Mouse (Mus musculus): ENCODE results near the gene Bmpr1b. TPM values are rescaled to one million over a fixed set of nuclear protein-coding genes. Genes with fewer than 3 reads are reported as not detected.
A peak's percentile ranks its signal among the peaks of the same experiment; 100 is the strongest.
"Not testable (repeated sequence)": the region's sequence is repeated elsewhere in the genome, so short reads cannot be mapped to it uniquely, and the experiment has no call there.

Gene Bmpr1b
- 9.8 and 12.1 TPM in 2 replicates for polyA plus RNA-seq (2016; fragmentation: Nextera tagmentation; extraction: Ambion mirVana)

GRCm38 (mm10) chr3:142168863-142169521 is at the start of gene Bmpr1b:
Gene Bmpr1b, minus strand, starts transcription at chr3:142169425.
- H3K4me1 ChIP-seq: peaks cover 4% of the 10 kb centered on the region; the same call in 1 of the 2 replicates
- peaks cover 17% of the 10 kb centered on the region for H3K27me3 ChIP-seq
- H3K4me3 ChIP-seq: peak within 1 kb of the TSS; percentile 62
- peak within 1 kb of the TSS; percentile 73 for H3K9ac ChIP-seq
- peak within 1 kb of the TSS; percentile 72 for H3K4me2 ChIP-seq (replicated peaks)
- no peaks in the 10 kb centered on the region for H3K36me3 ChIP-seq
- no peaks in the 10 kb centered on the region for H3K9me3 ChIP-seq
- H3K27ac ChIP-seq: peak within 1 kb of the TSS; percentile 73
- WGBS: under 1% methylated on average over 64 of the region's 65 CpGs
- peak; percentile 82 for ATAC-seq (ENCODE audit: insufficient number of reproducible peaks, insufficient read depth, low FRiP score, low TSS enrichment)

- 0 out of 2 replicates have a peak, but pooled peaks cover 3% of the 10 kb centered on the region for H3K4me1 ChIP-seq
- no peak overlapping the region for H3K4me2 ChIP-seq (replicated peaks)
- no peaks in the 10 kb centered on the region for H3K27me3 ChIP-seq
- no peaks in the 10 kb centered on the region for H3K36me3 ChIP-seq
- 32% methylated on average over 2 of the region's 2 CpGs for WGBS
- no peaks in the 10 kb centered on the region for H3K9me3 ChIP-seq
- H3K27ac ChIP-seq: no peak overlapping the region
- no peak overlapping the region for H3K4me3 ChIP-seq
- ATAC-seq (ENCODE audit: insufficient number of reproducible peaks, insufficient read depth, low FRiP score, low TSS enrichment): no peak
- H3K9ac ChIP-seq: no peak overlapping the region
Observed at GRCm38 (mm10) chr3:142212821-142213220, 43.6 kb upstream of the Bmpr1b start.

DNA sequence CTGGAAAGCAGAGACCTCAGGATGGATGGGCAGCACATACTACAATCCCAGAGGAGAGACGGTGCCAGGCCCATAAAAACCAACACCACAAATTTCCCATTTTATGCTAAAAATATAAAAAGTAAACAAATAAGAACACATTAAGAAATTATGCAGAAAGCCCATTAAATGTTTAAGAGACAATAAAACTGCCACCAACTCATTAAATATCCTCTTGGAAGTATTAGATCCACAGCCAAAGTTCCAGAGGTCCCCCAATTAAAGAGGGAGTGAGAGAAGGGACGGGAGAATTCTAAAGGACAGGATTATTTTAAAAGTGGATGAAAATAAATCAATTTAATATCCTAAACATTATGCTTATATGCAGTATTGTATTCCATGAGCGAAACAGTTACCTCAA is 43.0 kb upstream of the Bmpr1b start:
- Histone ChIP-seq H3K4me3 (no peak overlapping the region), H3K27ac (no peak overlapping the region), H3K4me1 (0 out of 2 replicates have a peak, but pooled peaks cover 3% of the 10 kb centered on the region), H3K27me3 (no peaks in the 10 kb centered on the region), H3K36me3 (no peaks in the 10 kb centered on the region), H3K9me3 (no peaks in the 10 kb centered on the region), H3K9ac (no peak overlapping the region), H3K4me2 (replicated peaks) (no peak overlapping the region)
- 83% methylated on average over 3 of the region's 3 CpGs for WGBS
- no peak for ATAC-seq (ENCODE audit: insufficient number of reproducible peaks, insufficient read depth, low FRiP score, low TSS enrichment)

- H3K27ac ChIP-seq: no peak overlapping the region
- no peak overlapping the region for H3K4me2 ChIP-seq (replicated peaks)
- WGBS: 55% methylated on average over 6 of the region's 6 CpGs
- ATAC-seq (ENCODE audit: insufficient number of reproducible peaks, insufficient read depth, low FRiP score, low TSS enrichment): no peak
- no peaks in the 10 kb centered on the region for H3K36me3 ChIP-seq
- no peaks in the 10 kb centered on the region for H3K27me3 ChIP-seq
- no peaks in the 10 kb centered on the region for H3K9me3 ChIP-seq
- H3K4me3 ChIP-seq: no peak overlapping the region
- 0 out of 2 replicates have a peak, but pooled peaks cover 3% of the 10 kb centered on the region for H3K4me1 ChIP-seq
- no peak overlapping the region for H3K9ac ChIP-seq
Observed at GRCm38 (mm10) chr3:142209981-142210380, 40.8 kb upstream of the Bmpr1b start.

GRCm38 (mm10) chr3:142209057-142209456 is 39.8 kb upstream of the Bmpr1b start:
- Histone ChIP-seq H3K36me3 (no peaks in the 10 kb centered on the region), H3K4me2 (replicated peaks) (no peak overlapping the region), H3K9ac (no peak overlapping the region), H3K4me1 (0 out of 2 replicates have a peak, but pooled peaks cover 3% of the 10 kb centered on the region), H3K9me3 (no peaks in the 10 kb centered on the region), H3K27me3 (no peaks in the 10 kb centered on the region), H3K27ac (no peak overlapping the region), H3K4me3 (no peak overlapping the region)
- ATAC-seq (ENCODE audit: insufficient number of reproducible peaks, insufficient read depth, low FRiP score, low TSS enrichment): no peak
- WGBS: 77% methylated on average over 11 of the region's 11 CpGs

GRCm38 (mm10) chr3:142207488-142207887 is 38.3 kb upstream of the Bmpr1b start:
- no peaks in the 10 kb centered on the region for H3K27me3 ChIP-seq
- no peaks in the 10 kb centered on the region for H3K36me3 ChIP-seq
- no peak overlapping the region for H3K4me3 ChIP-seq
- H3K9ac ChIP-seq: no peak overlapping the region
- no peak overlapping the region for H3K27ac ChIP-seq
- 82% methylated on average over 6 of the region's 6 CpGs for WGBS
- H3K4me2 ChIP-seq (replicated peaks): no peak overlapping the region
- no peak for ATAC-seq (ENCODE audit: insufficient number of reproducible peaks, insufficient read depth, low FRiP score, low TSS enrichment)
- H3K9me3 ChIP-seq: no peaks in the 10 kb centered on the region
- H3K4me1 ChIP-seq: 0 out of 2 replicates have a peak, but pooled peaks cover 3% of the 10 kb centered on the region

DNA sequence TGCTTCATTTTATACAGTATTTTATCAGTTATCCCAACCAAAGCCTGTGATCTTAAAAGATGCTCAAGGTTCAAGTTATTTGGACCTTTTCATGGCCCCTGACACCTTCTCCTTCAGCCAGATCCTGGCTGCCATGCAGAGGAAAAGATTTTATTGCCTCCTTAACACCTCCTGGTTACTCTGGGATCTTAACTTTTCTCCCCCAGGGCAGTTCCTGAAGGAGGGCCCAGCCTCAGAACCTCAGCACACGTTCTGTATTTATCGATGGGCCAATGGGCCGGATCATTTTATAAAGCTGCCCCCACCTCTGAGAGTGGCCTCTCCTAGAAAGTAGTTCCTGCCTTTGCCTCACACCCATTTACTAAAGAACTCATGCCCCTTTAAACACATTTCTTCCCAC is 37.1 kb upstream of the Bmpr1b start:
- 91% methylated on average over 3 of the region's 3 CpGs for WGBS

DNA sequence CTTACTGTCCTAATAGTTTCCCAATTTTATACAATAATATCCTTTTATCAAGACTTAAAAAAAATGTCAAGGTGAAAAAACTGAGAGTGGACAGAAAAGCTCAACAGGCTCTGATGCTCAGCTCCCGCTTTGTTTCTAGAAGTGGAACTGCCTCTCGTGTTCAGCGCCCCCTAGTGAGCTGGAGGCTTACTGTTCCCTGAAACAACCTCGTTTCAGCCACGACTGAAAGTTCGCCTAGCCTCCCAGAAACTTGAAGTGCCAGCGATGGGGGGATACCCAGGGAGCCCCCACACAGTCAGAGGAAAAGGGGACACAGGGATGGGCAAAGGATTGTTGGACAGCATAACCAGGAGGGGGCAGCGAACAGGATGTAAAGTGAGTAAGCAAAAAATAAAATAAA is 26.9 kb upstream of the Bmpr1b start:
- Histone ChIP-seq H3K9ac (no peak overlapping the region), H3K4me3 (no peak overlapping the region), H3K27ac (no peak overlapping the region), H3K9me3 (peaks cover 5% of the 10 kb centered on the region; the same call in 1 of the 2 replicates), H3K4me1 (no peaks in the 10 kb centered on the region), H3K36me3 (no peaks in the 10 kb centered on the region), H3K27me3 (no peaks in the 10 kb centered on the region), H3K4me2 (replicated peaks) (no peak overlapping the region)
- no peak for ATAC-seq (ENCODE audit: insufficient number of reproducible peaks, insufficient read depth, low FRiP score, low TSS enrichment)
- WGBS: 80% methylated on average over 8 of the region's 8 CpGs

More for the DNA sequence above, 37.1 kb upstream of the Bmpr1b start:
- no peak overlapping the region for H3K4me3 ChIP-seq
- H3K4me2 ChIP-seq (replicated peaks): no peak overlapping the region
- H3K27ac ChIP-seq: no peak overlapping the region
- H3K9ac ChIP-seq: no peak overlapping the region
- H3K27me3 ChIP-seq: no peaks in the 10 kb centered on the region
- no peak for ATAC-seq (ENCODE audit: insufficient number of reproducible peaks, insufficient read depth, low FRiP score, low TSS enrichment)
- no peaks in the 10 kb centered on the region for H3K36me3 ChIP-seq
- no peaks in the 10 kb centered on the region for H3K9me3 ChIP-seq
- H3K4me1 ChIP-seq: 0 out of 2 replicates have a peak, but pooled peaks cover 3% of the 10 kb centered on the region

GRCm38 (mm10) chr3:142191627-142192026 is 22.4 kb upstream of the Bmpr1b start:
- not testable (repeated sequence) for H3K27ac ChIP-seq; H3K4me1 ChIP-seq; H3K4me2 ChIP-seq (replicated peaks); H3K9me3 ChIP-seq; H3K9ac ChIP-seq; H3K36me3 ChIP-seq; ATAC-seq (ENCODE audit: insufficient number of reproducible peaks, insufficient read depth, low FRiP score, low TSS enrichment); H3K4me3 ChIP-seq; H3K27me3 ChIP-seq

DNA sequence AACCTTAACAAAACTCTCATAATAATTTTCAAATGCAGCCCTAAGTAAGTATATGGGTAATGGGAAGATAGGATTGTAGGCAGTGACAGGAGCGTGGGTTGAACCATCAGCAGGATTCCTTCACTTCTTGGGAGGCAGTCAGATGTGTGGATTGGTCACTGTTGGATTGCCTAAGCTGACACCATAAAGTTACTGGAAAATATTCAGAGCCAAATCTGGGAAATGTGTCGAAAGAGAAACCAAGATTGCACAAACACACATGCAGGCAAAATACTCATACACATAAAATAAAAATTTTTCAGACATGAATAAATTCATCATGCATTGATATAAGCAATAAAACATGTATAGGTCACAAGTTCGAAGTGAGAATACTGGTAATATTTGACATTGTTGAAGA is 17.3 kb upstream of the Bmpr1b start:
- Histone ChIP-seq H3K4me3 (no peak overlapping the region), H3K36me3 (no peaks in the 10 kb centered on the region), H3K27me3 (no peaks in the 10 kb centered on the region), H3K4me2 (replicated peaks) (no peak overlapping the region), H3K27ac (no peak overlapping the region), H3K9me3 (peaks cover 2% of the 10 kb centered on the region; the same call in 1 of the 2 replicates), H3K4me1 (no peaks in the 10 kb centered on the region), H3K9ac (no peak overlapping the region)
- 92% methylated on average over 3 of the region's 3 CpGs for WGBS
- ATAC-seq (ENCODE audit: insufficient number of reproducible peaks, insufficient read depth, low FRiP score, low TSS enrichment): no peak

GRCm38 (mm10) chr3:142173996-142174395 is 4.8 kb upstream of the Bmpr1b start:
- Histone ChIP-seq H3K27me3 (peaks cover 17% of the 10 kb centered on the region), H3K27ac (no peak overlapping the region), H3K9ac (no peak overlapping the region), H3K4me2 (replicated peaks) (no peak overlapping the region), H3K9me3 (no peaks in the 10 kb centered on the region), H3K4me3 (no peak overlapping the region), H3K4me1 (peaks cover 4% of the 10 kb centered on the region; the same call in 1 of the 2 replicates), H3K36me3 (no peaks in the 10 kb centered on the region)
- ATAC-seq (ENCODE audit: insufficient number of reproducible peaks, insufficient read depth, low FRiP score, low TSS enrichment): no peak
- WGBS: 87% methylated on average over 4 of the region's 4 CpGs

DNA sequence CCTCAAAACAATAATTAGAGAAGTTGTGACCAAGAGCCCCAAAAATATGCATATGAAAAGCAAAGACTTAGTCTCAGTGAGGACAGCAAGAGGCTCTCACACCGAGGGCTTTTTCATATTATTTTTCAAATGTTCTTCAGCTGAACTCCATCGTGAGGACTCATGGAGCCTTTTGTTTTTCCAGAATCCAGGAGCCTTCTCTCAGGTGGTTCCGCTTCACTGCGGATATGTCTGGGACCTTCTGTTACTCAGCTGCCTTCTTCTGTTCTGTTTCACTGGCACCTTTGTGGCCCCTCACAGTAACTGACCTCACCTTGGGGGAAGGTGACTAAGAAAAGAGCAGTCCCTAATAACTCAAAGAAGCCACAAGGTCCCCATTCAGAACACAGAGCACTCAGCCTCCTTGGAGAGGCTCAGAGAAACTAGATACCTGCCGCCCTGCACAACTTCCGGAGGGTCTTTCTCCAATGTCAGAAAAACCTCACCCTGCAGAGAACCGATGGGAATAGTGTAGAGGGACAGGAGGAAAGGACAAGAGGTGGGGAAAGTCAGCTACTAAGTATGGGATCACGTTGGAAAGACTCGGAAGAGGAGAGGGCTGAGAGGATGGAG is 868 bp downstream of the Bmpr1b start:
- H3K27ac ChIP-seq: peak overlapping the region; percentile 73
- H3K27me3 ChIP-seq: peaks cover 17% of the 10 kb centered on the region
- peak overlapping the region; percentile 72 for H3K4me2 ChIP-seq (replicated peaks)
- peak overlapping the region; percentile 62 for H3K4me3 ChIP-seq
- no peaks in the 10 kb centered on the region for H3K36me3 ChIP-seq
- 4% methylated on average over 9 of the region's 9 CpGs for WGBS
- no peaks in the 10 kb centered on the region for H3K9me3 ChIP-seq
- peak overlapping the region; percentile 73 for H3K9ac ChIP-seq
- no peak; the same call in 1 of the 2 replicates for ATAC-seq (ENCODE audit: insufficient number of reproducible peaks, insufficient read depth, low FRiP score, low TSS enrichment)
- peaks cover 4% of the 10 kb centered on the region; the same call in 1 of the 2 replicates for H3K4me1 ChIP-seq

All from embryonic facial prominence, embryonic 12.5 days (tissue).